Mouse (Mus musculus) heart, embryonic 11.5 days (tissue): ENCODE data around the gene Fam185a. TPM values are rescaled to one million over a fixed set of nuclear protein-coding genes. Genes with fewer than 3 reads are reported as not detected.

Experiments
- ATAC-seq: fragments of 200-750 bp; cut with Nextera tagmentation; replicated peaks from 2 replicates; pipeline ENCODE4 v1.8.0; 2017; ENCODE audit warnings: moderate library complexity; ENCODE audit not compliant: insufficient number of reproducible peaks, low FRiP score, low TSS enrichment
- H3K27ac ChIP-seq: fragments of 300-500 bp; sonication (generic); 2 replicates; pipeline ENCODE4 v1.5.1; 2014; ENCODE audit warnings: mild to moderate bottlenecking, low read depth, low read length
- H3K27me3 ChIP-seq: fragments of 300-500 bp; sonication (generic); 2 replicates; pipeline ENCODE4 v1.6.1; 2014; ENCODE audit warnings: mild to moderate bottlenecking, low read length, mixed read lengths; ENCODE audit not compliant: control insufficient read depth, insufficient read depth
- H3K36me3 ChIP-seq: fragments of 300-500 bp; sonication (generic); 2 replicates; pipeline ENCODE4 v1.6.1; 2014; ENCODE audit warnings: mild to moderate bottlenecking, low read length, moderate library complexity, mixed read lengths; ENCODE audit not compliant: control insufficient read depth, insufficient read depth
- H3K4me1 ChIP-seq: fragments of 300-500 bp; sonication (generic); 2 replicates; pipeline ENCODE4 v1.6.1; 2014; ENCODE audit warnings: low read length; ENCODE audit not compliant: control insufficient read depth, insufficient read depth
- H3K4me2 ChIP-seq: fragments of 300-500 bp; sonication (generic); 2 replicates; pipeline ENCODE4 v1.6.1; 2014; ENCODE audit warnings: mild to moderate bottlenecking, moderate library complexity
- H3K4me3 ChIP-seq: fragments of 300-500 bp; sonication (generic); 2 replicates; pipeline ENCODE4 v1.5.1; 2014; ENCODE audit warnings: low read depth, low read length
- H3K9ac ChIP-seq: fragments of 300-500 bp; sonication (generic); 2 replicates; pipeline ENCODE4 v1.6.1; 2014; ENCODE audit warnings: mild to moderate bottlenecking, low read depth, low read length, moderate library complexity
- H3K9me3 ChIP-seq: fragments of 300-500 bp; sonication (generic); replicated peaks from 2 replicates; pipeline ENCODE4 v1.6.1; 2016; ENCODE audit warnings: low read length; ENCODE audit not compliant: control insufficient read depth
- WGBS: fragments of 180-500 bp; shearing (Covaris S2); extraction: QIAGEN DNeasy Blood & Tissue Kit; methylation state at CpG from one replicate; pipeline ENCODE4 v1.1.7; 2014; ENCODE audit not compliant: insufficient replicate concordance; 5-methylcytosine and 5-hydroxymethylcytosine counted together
- polyA plus RNA-seq: library from polyadenylated mRNA; unstranded; fragments of >200 nt; fragmentation: Nextera tagmentation; extraction: Ambion mirVana; gene quantifications from 2 replicates; pipeline ENCODE4 v1.2.1, GENCODE M21; 2014

Gene Fam185a
- polyA plus RNA-seq, 1 experiment from 2014 or later = 8.0 TPM

- H3K9ac ChIP-seq = no peak overlapping the region
- no peaks in the 10 kb centered on the region for H3K4me1 ChIP-seq
- H3K9me3 ChIP-seq = no peaks in the 10 kb centered on the region
- H3K4me3 ChIP-seq = no peak overlapping the region
- no peak overlapping the region for H3K4me2 ChIP-seq
- no peaks in the 10 kb centered on the region for H3K36me3 ChIP-seq
- no peaks in the 10 kb centered on the region for H3K27me3 ChIP-seq
- no peak overlapping the region for H3K27ac ChIP-seq
- WGBS = 74% methylated on average over 8 of the region's 8 CpGs
- ATAC-seq = no peak
Observed at GRCm38 (mm10) chr5:21493294-21493999, 68.7 kb downstream of the Fam185a start.

GRCm38 (mm10) chr5:21494781-21495180, 70.0 kb downstream of the Fam185a start:
- H3K4me1 ChIP-seq = no peaks in the 10 kb centered on the region
- WGBS = 56% methylated on average over 3 of the region's 3 CpGs
- H3K36me3 ChIP-seq = no peaks in the 10 kb centered on the region
- no peaks in the 10 kb centered on the region for H3K27me3 ChIP-seq
- H3K9ac ChIP-seq = no peak overlapping the region
- H3K4me3 ChIP-seq = no peak overlapping the region
- no peak overlapping the region for H3K4me2 ChIP-seq
- no peaks in the 10 kb centered on the region for H3K9me3 ChIP-seq
- H3K27ac ChIP-seq = no peak overlapping the region
- ATAC-seq = no peak

GRCm38 (mm10) chr5:21496321-21496720, 71.6 kb downstream of the Fam185a start:
- H3K36me3 ChIP-seq = no peaks in the 10 kb centered on the region
- H3K4me3 ChIP-seq = no peak overlapping the region
- H3K9me3 ChIP-seq = no peaks in the 10 kb centered on the region
- WGBS = 64% methylated on average over 6 of the region's 6 CpGs
- H3K4me1 ChIP-seq = no peaks in the 10 kb centered on the region
- H3K27me3 ChIP-seq = no peaks in the 10 kb centered on the region
- H3K9ac ChIP-seq = no peak overlapping the region
- ATAC-seq = no peak
- H3K27ac ChIP-seq = no peak overlapping the region
- no peak overlapping the region for H3K4me2 ChIP-seq

GRCm38 (mm10) chr5:21496881-21497280, 72.1 kb downstream of the Fam185a start:
- ATAC-seq = no peak
- 53% methylated on average over 3 of the region's 3 CpGs for WGBS

GRCm38 (mm10) chr5:21498490-21498889, 73.7 kb downstream of the Fam185a start:
- no peak overlapping the region for H3K4me2 ChIP-seq
- 81% methylated on average over 2 of the region's 2 CpGs for WGBS
- no peak for ATAC-seq
- H3K4me3 ChIP-seq = no peak overlapping the region
- no peak overlapping the region for H3K9ac ChIP-seq
- no peaks in the 10 kb centered on the region for H3K27me3 ChIP-seq
- no peaks in the 10 kb centered on the region for H3K9me3 ChIP-seq
- H3K27ac ChIP-seq = no peak overlapping the region
- H3K4me1 ChIP-seq = no peaks in the 10 kb centered on the region
- no peaks in the 10 kb centered on the region for H3K36me3 ChIP-seq

More at GRCm38 (mm10) chr5:21496881-21497280, 72.1 kb downstream of the Fam185a start:
- no peak overlapping the region for H3K9ac ChIP-seq
- H3K4me3 ChIP-seq = no peak overlapping the region
- H3K4me1 ChIP-seq = no peaks in the 10 kb centered on the region
- no peak overlapping the region for H3K27ac ChIP-seq
- H3K27me3 ChIP-seq = no peaks in the 10 kb centered on the region
- H3K4me2 ChIP-seq = no peak overlapping the region
- no peaks in the 10 kb centered on the region for H3K9me3 ChIP-seq
- no peaks in the 10 kb centered on the region for H3K36me3 ChIP-seq

GRCm38 (mm10) chr5:21498925-21499324, 74.2 kb downstream of the Fam185a start:
- no peak overlapping the region for H3K4me2 ChIP-seq
- no peaks in the 10 kb centered on the region for H3K9me3 ChIP-seq
- no peak for ATAC-seq
- WGBS = 83% methylated on average over 11 of the region's 11 CpGs
- no peaks in the 10 kb centered on the region for H3K27me3 ChIP-seq
- H3K36me3 ChIP-seq = no peaks in the 10 kb centered on the region
- H3K4me3 ChIP-seq = no peak overlapping the region
- H3K27ac ChIP-seq = no peak overlapping the region
- H3K4me1 ChIP-seq = no peaks in the 10 kb centered on the region
- no peak overlapping the region for H3K9ac ChIP-seq

GRCm38 (mm10) chr5:21500133-21500532, 75.4 kb downstream of the Fam185a start:
- ATAC-seq = no peak
- no peak overlapping the region for H3K9ac ChIP-seq
- H3K36me3 ChIP-seq = no peaks in the 10 kb centered on the region
- no peaks in the 10 kb centered on the region for H3K4me1 ChIP-seq
- H3K27ac ChIP-seq = no peak overlapping the region
- 73% methylated on average over 10 of the region's 10 CpGs for WGBS
- no peak overlapping the region for H3K4me2 ChIP-seq
- no peak overlapping the region for H3K4me3 ChIP-seq
- no peaks in the 10 kb centered on the region for H3K9me3 ChIP-seq
- H3K27me3 ChIP-seq = no peaks in the 10 kb centered on the region

GRCm38 (mm10) chr5:21500941-21501340, 76.2 kb downstream of the Fam185a start:
- no peak for ATAC-seq
- H3K9me3 ChIP-seq = no peaks in the 10 kb centered on the region
- H3K9ac ChIP-seq = no peak overlapping the region
- no peak overlapping the region for H3K4me3 ChIP-seq
- no peak overlapping the region for H3K27ac ChIP-seq
- no peaks in the 10 kb centered on the region for H3K4me1 ChIP-seq
- no peak overlapping the region for H3K4me2 ChIP-seq
- H3K36me3 ChIP-seq = no peaks in the 10 kb centered on the region
- H3K27me3 ChIP-seq = no peaks in the 10 kb centered on the region
- WGBS = 91% methylated on average over 2 of the region's 2 CpGs

GRCm38 (mm10) chr5:21502936-21503610, 78.3 kb downstream of the Fam185a start:
- no peak for ATAC-seq
- H3K27me3 ChIP-seq = no peaks in the 10 kb centered on the region
- 80% methylated on average over 13 of the region's 13 CpGs for WGBS

More at GRCm38 (mm10) chr5:21502936-21503610, 78.3 kb downstream of the Fam185a start:
- H3K27ac ChIP-seq = no peak overlapping the region
- H3K4me2 ChIP-seq = no peak overlapping the region
- no peak overlapping the region for H3K9ac ChIP-seq
- H3K9me3 ChIP-seq = no peaks in the 10 kb centered on the region
- no peaks in the 10 kb centered on the region for H3K36me3 ChIP-seq
- no peak overlapping the region for H3K4me3 ChIP-seq
- no peaks in the 10 kb centered on the region for H3K4me1 ChIP-seq
